Mouse (Mus musculus): ENCODE data around the gene Usp48.

Usp48 gene

GRCm38 (mm10) chr4:137609702-137610101 lies 16.1 kb downstream of the Usp48 start:
- DNase-seq (ENCODE audit: low read depth, low spot score), result no peak

- DNase-seq (ENCODE audit: low read depth, low spot score), result no peak
These were observed 16.7 kb downstream of the Usp48 start for GRCm38 (mm10) chr4:137610256-137610655.

GRCm38 (mm10) chr4:137622847-137623246 lies 29.3 kb downstream of the Usp48 start:
- no peak for DNase-seq (ENCODE audit: low read depth, low spot score)

- DNase-seq (ENCODE audit: low read depth, low spot score), result no peak
These were observed 34.1 kb downstream of the Usp48 start for GRCm38 (mm10) chr4:137627476-137628235.

GRCm38 (mm10) chr4:137628400-137628799 lies 34.8 kb downstream of the Usp48 start:
- no peak for DNase-seq (ENCODE audit: low read depth, low spot score)

GRCm38 (mm10) chr4:137629354-137629753 lies 35.8 kb downstream of the Usp48 start:
- DNase-seq (ENCODE audit: low read depth, low spot score), result no peak

GRCm38 (mm10) chr4:137630153-137630552 lies 36.6 kb downstream of the Usp48 start:
- DNase-seq (ENCODE audit: low read depth, low spot score), result no peak

- no peak for DNase-seq (ENCODE audit: low read depth, low spot score)
These were observed 38.0 kb downstream of the Usp48 start for GRCm38 (mm10) chr4:137631596-137631995.

GRCm38 (mm10) chr4:137633394-137633793 lies 39.8 kb downstream of the Usp48 start:
- DNase-seq (ENCODE audit: low read depth, low spot score), result no peak

- no peak for DNase-seq (ENCODE audit: low read depth, low spot score)
These were observed 43.0 kb downstream of the Usp48 start for GRCm38 (mm10) chr4:137636597-137636996.

- DNase-seq (ENCODE audit: low read depth, low spot score), result no peak
These were observed 48.0 kb downstream of the Usp48 start for GRCm38 (mm10) chr4:137641556-137641955.

GRCm38 (mm10) chr4:137642101-137642500 lies 48.5 kb downstream of the Usp48 start:
- DNase-seq (ENCODE audit: low read depth, low spot score), result no peak

GRCm38 (mm10) chr4:137643459-137643858 lies 49.9 kb downstream of the Usp48 start:
- DNase-seq (ENCODE audit: low read depth, low spot score), result no peak

- no peak for DNase-seq (ENCODE audit: low read depth, low spot score)
These were observed 52.7 kb downstream of the Usp48 start for GRCm38 (mm10) chr4:137646262-137646661.

GRCm38 (mm10) chr4:137647648-137648047 lies 54.1 kb downstream of the Usp48 start:
- DNase-seq (ENCODE audit: low read depth, low spot score), result no peak

GRCm38 (mm10) chr4:137648230-137648629 lies 54.7 kb downstream of the Usp48 start:
- DNase-seq (ENCODE audit: low read depth, low spot score), result no peak

- no peak for DNase-seq (ENCODE audit: low read depth, low spot score)
These were observed 57.4 kb downstream of the Usp48 start for GRCm38 (mm10) chr4:137650912-137651311.

- no peak for DNase-seq (ENCODE audit: low read depth, low spot score)
These were observed 59.3 kb downstream of the Usp48 start for GRCm38 (mm10) chr4:137652835-137653346.

- DNase-seq (ENCODE audit: low read depth, low spot score), result no peak
These were observed 61.9 kb downstream of the Usp48 start for GRCm38 (mm10) chr4:137655241-137656031.

- no peak for DNase-seq (ENCODE audit: low read depth, low spot score)
These were observed 64.1 kb downstream of the Usp48 start for GRCm38 (mm10) chr4:137657674-137658073.

GRCm38 (mm10) chr4:137659541-137659940 lies 66.0 kb downstream of the Usp48 start:
- DNase-seq (ENCODE audit: low read depth, low spot score), result no peak

- no peak for DNase-seq (ENCODE audit: low read depth, low spot score)
These were observed 67.0 kb downstream of the Usp48 start for GRCm38 (mm10) chr4:137660364-137661077.
